Mouse (Mus musculus): ENCODE results near the gene Fgfr2. TPM values are rescaled to one million over a fixed set of nuclear protein-coding genes. Genes with fewer than 3 reads are reported as not detected.

Fgfr2 gene
- polyA plus RNA-seq, 3 experiments from 2014 or later = 0.27 TPM; not detected in 2

- no peak for ATAC-seq
These were observed 2407.7 kb downstream of the Fgfr2 start for GRCm38 (mm10) chr7:130715467-130715866.

- ATAC-seq = no peak
These were observed 2409.8 kb downstream of the Fgfr2 start for GRCm38 (mm10) chr7:130713319-130713718.

- ATAC-seq = no peak
These were observed 2411.3 kb downstream of the Fgfr2 start for GRCm38 (mm10) chr7:130711851-130712250.

GRCm38 (mm10) chr7:130709372-130710274 lies 2413.5 kb downstream of the Fgfr2 start:
- no peak for ATAC-seq

GRCm38 (mm10) chr7:130708940-130709339 lies 2414.2 kb downstream of the Fgfr2 start:
- ATAC-seq = no peak

- no peak for ATAC-seq
These were observed 2417.9 kb downstream of the Fgfr2 start for GRCm38 (mm10) chr7:130705230-130705629.

GRCm38 (mm10) chr7:130701336-130701735 lies 2421.8 kb downstream of the Fgfr2 start:
- no peak for ATAC-seq

- no peak for ATAC-seq
These were observed 2424.7 kb downstream of the Fgfr2 start for GRCm38 (mm10) chr7:130698480-130698879.

GRCm38 (mm10) chr7:130696347-130697234 lies 2426.6 kb downstream of the Fgfr2 start:
- no peak for ATAC-seq

- ATAC-seq = no peak
These were observed 2427.3 kb downstream of the Fgfr2 start for GRCm38 (mm10) chr7:130695669-130696338.

- no peak for ATAC-seq
These were observed 2429.4 kb downstream of the Fgfr2 start for GRCm38 (mm10) chr7:130693800-130694193.

GRCm38 (mm10) chr7:130692943-130693799 lies 2430.0 kb downstream of the Fgfr2 start:
- ATAC-seq = no peak

- ATAC-seq = peak; percentile 32
These were observed 2430.7 kb downstream of the Fgfr2 start for GRCm38 (mm10) chr7:130692392-130692942.

GRCm38 (mm10) chr7:130691931-130692330 lies 2431.2 kb downstream of the Fgfr2 start:
- ATAC-seq = no peak

- ATAC-seq = no peak
These were observed 2432.3 kb downstream of the Fgfr2 start for GRCm38 (mm10) chr7:130690869-130691268.

GRCm38 (mm10) chr7:130688601-130689000 lies 2434.5 kb downstream of the Fgfr2 start:
- no peak for ATAC-seq

- ATAC-seq = no peak
These were observed 2441.4 kb downstream of the Fgfr2 start for GRCm38 (mm10) chr7:130681798-130682197.

GRCm38 (mm10) chr7:130678414-130678813 lies 2444.7 kb downstream of the Fgfr2 start:
- ATAC-seq = no peak

- ATAC-seq = no peak
These were observed 2445.4 kb downstream of the Fgfr2 start for GRCm38 (mm10) chr7:130677541-130678274.

- ATAC-seq = no peak
These were observed 2446.1 kb downstream of the Fgfr2 start for GRCm38 (mm10) chr7:130676885-130677540.

All from inflammation-experienced regulatory T-cells, adult 6 months (primary cell).